Mouse (Mus musculus) limb, embryonic 11.5 days (tissue): Measurements from ENCODE around the gene Dnali1. TPM values are rescaled to one million over a fixed set of nuclear protein-coding genes. Genes with fewer than 3 reads are reported as not detected.

Source experiments
- ATAC-seq: fragments of 200-750 bp; cut with Nextera tagmentation; 2 replicates; pipeline ENCODE4 v1.8.0; 2017; ENCODE audit warnings: low read depth; ENCODE audit not compliant: insufficient number of reproducible peaks, low FRiP score, low TSS enrichment
- DNase-seq: peaks from one replicate; pipeline ENCODE4 v3.0.0-alpha.2; 2015; ENCODE audit warnings: low spot score
- H3K27ac ChIP-seq: fragments of 300-500 bp; sonication (generic); replicated peaks from 2 replicates; pipeline ENCODE4 v1.5.1; 2014; ENCODE audit warnings: low read depth, mild to moderate bottlenecking, low read length
- H3K27me3 ChIP-seq: fragments of 300-500 bp; sonication (generic); 2 replicates; pipeline ENCODE4 v1.6.1; 2014; ENCODE audit warnings: mild to moderate bottlenecking, low read length, mixed read lengths; ENCODE audit not compliant: control insufficient read depth, insufficient read depth
- H3K36me3 ChIP-seq: fragments of 300-500 bp; sonication (generic); 2 replicates; pipeline ENCODE4 v1.6.1; 2014; ENCODE audit warnings: mild to moderate bottlenecking, low read length, moderate library complexity, mixed read lengths; ENCODE audit not compliant: control insufficient read depth, insufficient read depth
- H3K4me1 ChIP-seq: fragments of 300-500 bp; sonication (generic); 2 replicates; pipeline ENCODE4 v1.6.1; 2014; ENCODE audit warnings: low read length, mixed read lengths; ENCODE audit not compliant: control insufficient read depth, insufficient read depth
- H3K4me2 ChIP-seq: fragments of 300-500 bp; sonication (generic); 2 replicates; pipeline ENCODE4 v1.6.1; 2014; ENCODE audit warnings: low read depth, mild to moderate bottlenecking, moderate library complexity; ENCODE audit not compliant: severe bottlenecking
- H3K4me3 ChIP-seq: fragments of 300-500 bp; sonication (generic); 2 replicates; pipeline ENCODE4 v1.5.1; 2014; ENCODE audit warnings: low read depth, low read length
- H3K9ac ChIP-seq: fragments of 300-500 bp; sonication (generic); 2 replicates; pipeline ENCODE4 v1.6.1; 2014; ENCODE audit warnings: mild to moderate bottlenecking, low read length
- H3K9me3 ChIP-seq: fragments of 300-500 bp; sonication (generic); 2 replicates; pipeline ENCODE4 v1.6.1; 2016; ENCODE audit warnings: low read length; ENCODE audit not compliant: control insufficient read depth
- WGBS: fragments of 180-500 bp; shearing (Covaris S2); extraction: QIAGEN DNeasy Blood & Tissue Kit; methylation state at CpG from one replicate; pipeline ENCODE4 v1.1.7; 2014; 5-methylcytosine and 5-hydroxymethylcytosine counted together
- polyA plus RNA-seq: library from polyadenylated mRNA; unstranded; fragments of >200 nt; fragmentation: Nextera tagmentation; extraction: Ambion mirVana; gene quantifications from 2 replicates; pipeline ENCODE4 v1.2.1, GENCODE M21; 2014

Dnali1 gene
- polyA plus RNA-seq, 1 experiment from 2014 or later, result 0.09 TPM

DNA sequence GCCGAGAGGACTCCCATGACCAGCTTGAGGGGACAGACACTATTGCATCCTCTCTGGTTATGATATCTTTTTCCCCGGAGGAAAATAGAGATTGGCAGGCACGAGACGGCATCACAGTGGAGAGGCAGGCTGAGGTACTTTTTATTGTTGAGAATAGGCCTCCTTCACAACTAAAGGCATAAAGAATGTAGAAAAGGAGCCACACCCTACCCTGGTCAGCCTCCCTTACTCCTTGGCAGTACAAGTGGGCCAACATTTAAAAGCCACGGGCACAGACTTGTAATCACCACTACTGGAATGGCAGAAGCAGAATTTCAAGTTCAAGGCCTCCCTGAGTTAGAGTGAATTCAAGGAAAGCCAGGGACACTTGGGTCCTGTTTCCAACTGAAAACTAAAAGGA lies 7.5 kb downstream of the Dnali1 start:
- ATAC-seq, result no peak
- no peak for DNase-seq
- Histone ChIP-seq H3K9ac (no peak overlapping the region), H3K36me3 (no peaks in the 10 kb centered on the region; the same call in 1 of the 2 replicates), H3K4me2 (no peak overlapping the region), H3K27ac (no peak overlapping the region), H3K4me3 (no peak overlapping the region), H3K4me1 (peaks cover 15% of the 10 kb centered on the region), H3K27me3 (peaks cover 4% of the 10 kb centered on the region; the same call in 1 of the 2 replicates), H3K9me3 (no peaks in the 10 kb centered on the region)
- WGBS, result 53% methylated on average over 5 of the region's 5 CpGs

DNA sequence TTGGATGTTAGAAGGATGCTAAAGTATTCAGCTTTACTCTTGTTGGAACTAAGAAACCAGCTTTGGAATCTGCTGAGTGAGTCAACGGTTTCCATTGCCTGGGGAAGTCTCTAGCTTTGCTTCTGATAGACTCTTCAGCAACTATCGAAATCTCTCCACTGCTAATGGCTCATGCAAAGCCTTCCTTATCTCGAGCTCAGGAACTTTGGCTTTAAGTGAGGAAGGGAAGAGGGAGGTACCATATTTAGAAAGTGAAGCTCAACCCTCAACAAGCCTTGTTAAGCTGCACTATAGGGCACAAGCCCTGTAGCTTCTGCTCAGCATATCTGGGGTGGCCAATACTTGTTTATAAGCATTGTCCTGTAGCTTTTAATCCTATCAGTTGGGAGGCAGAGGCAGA lies 8.2 kb downstream of the Dnali1 start:
- Histone ChIP-seq H3K36me3 (no peaks in the 10 kb centered on the region; the same call in 1 of the 2 replicates), H3K27me3 (peaks cover 4% of the 10 kb centered on the region; the same call in 1 of the 2 replicates), H3K4me1 (peaks cover 15% of the 10 kb centered on the region), H3K27ac (no peak overlapping the region), H3K9me3 (no peaks in the 10 kb centered on the region), H3K4me3 (no peak overlapping the region), H3K4me2 (no peak overlapping the region), H3K9ac (no peak overlapping the region)
- no peak for DNase-seq
- 50% methylated on average over 3 of the region's 3 CpGs for WGBS
- ATAC-seq, result no peak

DNA sequence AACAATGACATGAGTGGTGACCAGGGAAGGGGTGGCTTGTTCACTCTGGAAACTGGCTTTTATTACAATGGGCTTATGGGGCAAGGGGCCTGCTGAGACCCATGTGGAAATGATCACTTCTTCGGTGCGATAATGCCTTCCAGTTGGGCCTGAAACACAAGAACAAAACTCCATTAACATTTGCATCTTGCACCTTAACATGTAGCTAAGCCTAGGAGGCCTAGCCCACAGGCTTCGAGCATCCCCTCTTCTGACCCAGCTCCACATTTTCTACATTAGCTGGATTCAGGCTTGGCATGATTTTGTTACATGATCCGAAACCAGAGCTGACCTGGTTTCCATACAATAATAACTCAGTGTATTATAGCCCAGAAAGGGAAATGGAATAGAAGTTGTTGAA lies 9.0 kb downstream of the Dnali1 start:
- no peak overlapping the region for H3K4me2 ChIP-seq
- 35% methylated on average over 4 of the region's 4 CpGs for WGBS
- peak; percentile 32; the same call in 1 of the 2 replicates for ATAC-seq

DNA sequence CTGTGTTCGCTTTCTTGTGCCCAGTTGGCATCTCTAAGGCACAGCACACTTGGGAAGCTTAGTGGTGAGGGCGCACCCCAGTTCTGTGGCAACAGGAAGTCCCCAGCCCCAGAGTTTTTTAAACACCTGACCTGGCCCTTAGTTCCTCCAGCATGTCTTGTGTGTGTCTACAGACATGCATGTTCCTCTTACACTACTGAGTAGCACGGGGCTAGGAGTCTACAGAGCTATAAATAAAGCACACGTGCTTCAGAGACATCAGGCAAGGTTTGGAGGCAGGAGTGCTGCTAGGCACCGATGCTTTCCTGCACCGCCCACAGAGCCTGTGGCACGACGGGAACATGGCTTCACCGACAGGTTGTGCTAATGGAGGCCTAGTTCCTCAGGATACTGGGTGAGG lies 10.1 kb downstream of the Dnali1 start:
- Histone ChIP-seq H3K9me3 (no peaks in the 10 kb centered on the region), H3K27me3 (peaks cover 4% of the 10 kb centered on the region; the same call in 1 of the 2 replicates), H3K36me3 (peaks cover 2% of the 10 kb centered on the region), H3K9ac (no peak overlapping the region), H3K4me3 (no peak overlapping the region), H3K27ac (no peak overlapping the region), H3K4me2 (no peak overlapping the region), H3K4me1 (peaks cover 15% of the 10 kb centered on the region)
- ATAC-seq (no peak), DNase-seq (no peak)
- 85% methylated on average over 9 of the region's 9 CpGs for WGBS

More for the DNA sequence above, 9.0 kb downstream of the Dnali1 start:
- peaks cover 4% of the 10 kb centered on the region; the same call in 1 of the 2 replicates for H3K27me3 ChIP-seq
- peak; percentile 59 for DNase-seq
- H3K4me3 ChIP-seq, result no peak overlapping the region
- H3K36me3 ChIP-seq, result no peaks in the 10 kb centered on the region; the same call in 1 of the 2 replicates
- H3K4me1 ChIP-seq, result peaks cover 15% of the 10 kb centered on the region
- H3K9ac ChIP-seq, result no peak overlapping the region
- 0 out of 2 replicates have a peak overlapping the region, but pooled peaks have one; percentile 10 for H3K27ac ChIP-seq
- no peaks in the 10 kb centered on the region for H3K9me3 ChIP-seq

DNA sequence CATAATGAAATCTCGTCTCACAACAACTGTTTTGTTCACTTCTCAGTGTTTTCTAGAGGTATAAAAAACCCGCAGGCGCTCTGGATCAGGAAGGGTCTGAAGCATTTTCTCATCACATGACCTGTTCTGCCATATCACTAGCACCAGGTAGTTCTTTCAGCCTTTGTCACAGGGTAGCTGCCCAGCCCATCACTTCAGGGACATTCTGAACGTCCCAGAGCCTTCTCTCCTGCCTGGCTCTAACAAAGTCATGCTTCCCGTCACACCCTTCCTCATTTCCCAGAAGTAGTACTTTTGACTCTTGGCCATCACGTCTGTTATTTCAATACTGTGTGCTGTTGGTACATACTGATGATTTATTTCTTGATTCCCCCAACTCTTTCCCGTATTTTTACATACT lies 21.0 kb downstream of the Dnali1 start:
- Histone ChIP-seq H3K4me2 (no peak overlapping the region), H3K27me3 (no peaks in the 10 kb centered on the region), H3K36me3 (peaks cover 23% of the 10 kb centered on the region), H3K4me1 (no peaks in the 10 kb centered on the region), H3K4me3 (no peak overlapping the region), H3K9me3 (no peaks in the 10 kb centered on the region), H3K27ac (no peak overlapping the region), H3K9ac (no peak overlapping the region)
- ATAC-seq (no peak), DNase-seq (no peak)
- WGBS, result 90% methylated on average over 7 of the region's 7 CpGs

DNA sequence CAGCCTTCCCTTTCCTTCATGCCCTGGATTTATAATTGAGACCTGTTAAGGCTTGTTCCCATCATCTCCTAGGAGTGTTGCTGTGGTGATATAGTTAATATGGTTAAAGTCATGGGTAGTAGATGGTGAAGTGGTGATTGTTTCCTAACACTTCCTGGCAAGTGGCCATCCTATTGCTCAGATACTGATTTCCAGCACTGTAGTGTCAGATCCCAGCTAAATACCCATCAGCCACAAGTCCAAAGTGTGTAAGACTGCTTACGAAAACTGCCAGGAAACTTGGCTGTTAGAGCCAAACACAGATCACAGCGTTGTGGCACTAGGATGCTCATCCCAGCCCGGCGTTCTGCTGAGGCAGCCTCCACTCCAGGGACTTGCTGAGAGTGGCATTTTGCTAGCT lies 31.2 kb downstream of the Dnali1 start:
- Histone ChIP-seq H3K27ac (no peak overlapping the region), H3K27me3 (no peaks in the 10 kb centered on the region), H3K9ac (no peak overlapping the region), H3K4me1 (peaks cover 7% of the 10 kb centered on the region; the same call in 1 of the 2 replicates), H3K9me3 (no peaks in the 10 kb centered on the region), H3K4me2 (no peak overlapping the region), H3K4me3 (no peak overlapping the region), H3K36me3 (peaks cover 17% of the 10 kb centered on the region; the same call in 1 of the 2 replicates)
- DNase-seq, result no peak
- no peak for ATAC-seq
- 91% methylated on average over 4 of the region's 4 CpGs for WGBS

DNA sequence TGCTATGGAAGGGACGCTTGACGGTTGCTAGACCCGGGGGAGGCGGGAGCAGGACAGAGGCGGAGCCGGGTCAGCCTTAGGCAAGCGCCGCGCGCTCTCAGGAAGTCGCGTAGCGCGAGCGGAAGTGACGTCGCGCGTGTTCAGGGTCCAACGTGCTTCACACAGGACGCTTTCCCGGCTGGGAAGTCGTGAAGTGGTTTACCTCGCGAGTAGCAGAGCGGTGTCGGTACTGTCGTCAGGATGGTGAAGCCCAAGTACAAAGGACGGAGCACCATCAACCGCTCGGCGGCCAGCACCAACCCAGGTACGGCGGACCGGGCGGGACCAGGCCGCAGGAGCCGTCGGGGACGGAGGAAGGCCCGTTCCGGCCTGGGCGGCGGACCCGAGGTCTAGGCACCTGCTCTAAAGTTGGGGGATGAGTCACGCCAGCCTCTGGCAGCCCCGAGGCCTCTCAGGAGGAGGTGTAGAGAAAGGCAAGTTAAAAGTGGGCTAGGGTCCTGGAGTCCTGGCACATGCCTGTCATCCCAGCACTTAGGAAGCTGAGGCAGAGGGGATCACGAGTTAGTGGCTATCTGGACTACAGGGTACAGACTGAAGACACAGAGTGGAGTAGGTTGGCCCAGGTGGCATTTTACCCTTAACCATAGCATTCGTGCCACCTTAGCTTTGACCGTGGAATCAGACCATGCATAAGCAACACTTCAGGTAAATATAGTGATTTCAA lies 35.5 kb downstream of the Dnali1 start:
- H3K9ac ChIP-seq, result peak overlapping the region; percentile 86
- H3K4me3 ChIP-seq, result peak overlapping the region; percentile 94
- peaks cover under 1% of the 10 kb centered on the region; the same call in 1 of the 2 replicates for H3K36me3 ChIP-seq
- peaks cover 3% of the 10 kb centered on the region; the same call in 1 of the 2 replicates for H3K27me3 ChIP-seq
- ATAC-seq (peak; percentile 95), DNase-seq (peak; percentile 96)
- under 1% methylated on average over 50 of the region's 50 CpGs for WGBS
- no peaks in the 10 kb centered on the region for H3K9me3 ChIP-seq
- H3K4me2 ChIP-seq, result peak overlapping the region; percentile 93
- peaks cover 7% of the 10 kb centered on the region; the same call in 1 of the 2 replicates for H3K4me1 ChIP-seq
- no peak overlapping the region for H3K27ac ChIP-seq

DNA sequence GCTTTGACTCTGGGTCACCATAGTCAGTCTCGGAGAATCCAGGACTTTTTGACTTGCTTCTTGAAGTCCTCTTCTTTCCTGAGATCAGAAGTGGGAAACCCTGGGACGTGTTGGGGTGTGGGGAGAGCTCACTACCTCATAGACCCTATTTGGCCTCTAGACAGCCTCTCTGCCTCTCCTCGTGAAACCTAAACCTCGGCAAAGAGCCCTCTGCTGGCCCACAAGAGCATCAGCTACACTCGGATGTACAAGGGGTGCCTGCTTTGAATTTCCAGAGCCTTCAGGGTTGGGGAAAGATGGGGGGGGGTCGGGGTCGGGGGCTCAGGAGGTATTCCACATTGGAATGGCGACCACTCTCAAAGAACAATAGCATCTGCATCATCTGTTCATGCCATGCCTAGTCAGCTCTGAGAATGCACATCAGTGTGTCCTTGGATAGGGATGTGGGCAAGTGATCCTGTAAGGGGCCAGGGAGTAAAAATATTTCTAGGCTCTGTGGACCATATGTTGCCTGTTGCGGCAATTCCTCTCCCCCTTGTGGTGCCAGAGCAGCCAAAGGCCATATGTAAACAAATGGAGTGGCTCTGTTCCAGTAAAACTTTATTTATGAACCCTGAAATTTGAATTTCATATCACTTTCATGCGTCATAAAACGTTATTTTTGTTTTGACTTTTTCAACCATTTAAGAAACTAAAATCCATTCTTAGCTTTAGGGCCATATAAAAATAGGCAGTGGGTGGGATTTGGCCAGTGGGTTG lies 44.5 kb downstream of the Dnali1 start:
- H3K4me2 ChIP-seq, result no peak overlapping the region
- no peak for ATAC-seq
- no peak for DNase-seq
- H3K4me3 ChIP-seq, result no peak overlapping the region
- no peaks in the 10 kb centered on the region for H3K9me3 ChIP-seq
- 32% methylated on average over 11 of the region's 11 CpGs for WGBS
- 0 out of 2 replicates have a peak, but pooled peaks cover 5% of the 10 kb centered on the region for H3K27me3 ChIP-seq
- H3K9ac ChIP-seq, result no peak overlapping the region
- no peaks in the 10 kb centered on the region for H3K4me1 ChIP-seq
- no peaks in the 10 kb centered on the region for H3K36me3 ChIP-seq
- no peak overlapping the region for H3K27ac ChIP-seq
